Mouse (Mus musculus): Measurements from ENCODE around the gene Inka2. TPM values are rescaled to one million over a fixed set of nuclear protein-coding genes. Genes with fewer than 3 reads are reported as not detected.

Gene Inka2
- polyA plus RNA-seq (2017; shearing (Covaris generic)) = 4.8 TPM

DNA sequence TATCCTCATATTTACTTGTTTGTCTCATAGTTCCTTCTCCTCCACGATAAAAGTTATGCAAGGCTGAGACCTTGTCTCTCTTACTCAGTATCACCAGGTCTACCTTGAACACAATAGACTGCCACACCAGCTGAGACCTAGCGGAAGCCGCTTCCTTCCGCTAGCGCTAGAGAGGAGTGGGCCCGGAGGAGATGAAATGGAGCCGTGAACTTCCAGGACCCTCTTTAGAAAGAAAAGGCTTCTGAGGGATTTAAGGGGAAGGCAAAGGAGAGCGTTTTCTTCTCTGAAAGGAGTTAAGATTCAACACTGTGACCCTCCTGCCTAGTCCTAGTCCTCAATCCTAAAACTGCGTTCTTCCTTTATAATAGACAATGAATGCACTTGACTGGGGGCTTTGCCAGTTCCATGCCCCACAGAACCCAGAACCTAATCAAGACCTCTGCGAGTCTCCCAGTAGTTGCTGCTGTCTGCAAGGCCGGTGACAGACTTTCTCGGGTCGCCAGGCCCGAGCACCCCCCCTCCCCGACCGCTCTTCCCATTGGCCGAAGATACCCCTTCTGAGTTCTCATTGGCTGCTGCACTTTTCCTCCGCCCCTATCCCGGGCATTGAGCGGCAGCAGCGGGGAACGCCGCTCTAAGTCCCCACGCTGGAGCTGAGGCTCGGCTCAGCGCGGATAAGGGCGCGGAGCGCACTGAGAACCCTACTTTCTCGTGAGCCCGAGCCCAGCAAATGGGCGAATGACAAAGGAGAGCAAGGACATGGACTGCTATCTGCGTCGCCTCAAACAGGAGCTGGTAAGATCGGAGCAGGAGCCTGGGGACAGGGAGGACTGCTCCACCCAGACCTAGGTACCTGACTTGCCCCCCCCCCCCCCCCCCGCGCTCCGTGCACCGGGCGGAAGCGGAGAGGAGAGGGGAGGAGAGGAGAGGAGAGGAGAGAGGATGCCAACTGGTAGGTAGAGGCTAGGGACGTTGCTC lies at the start of gene Inka2:
Gene Inka2 (plus strand): TSS at position 569 of the 978 bp plus-strand sequence.

DNA sequence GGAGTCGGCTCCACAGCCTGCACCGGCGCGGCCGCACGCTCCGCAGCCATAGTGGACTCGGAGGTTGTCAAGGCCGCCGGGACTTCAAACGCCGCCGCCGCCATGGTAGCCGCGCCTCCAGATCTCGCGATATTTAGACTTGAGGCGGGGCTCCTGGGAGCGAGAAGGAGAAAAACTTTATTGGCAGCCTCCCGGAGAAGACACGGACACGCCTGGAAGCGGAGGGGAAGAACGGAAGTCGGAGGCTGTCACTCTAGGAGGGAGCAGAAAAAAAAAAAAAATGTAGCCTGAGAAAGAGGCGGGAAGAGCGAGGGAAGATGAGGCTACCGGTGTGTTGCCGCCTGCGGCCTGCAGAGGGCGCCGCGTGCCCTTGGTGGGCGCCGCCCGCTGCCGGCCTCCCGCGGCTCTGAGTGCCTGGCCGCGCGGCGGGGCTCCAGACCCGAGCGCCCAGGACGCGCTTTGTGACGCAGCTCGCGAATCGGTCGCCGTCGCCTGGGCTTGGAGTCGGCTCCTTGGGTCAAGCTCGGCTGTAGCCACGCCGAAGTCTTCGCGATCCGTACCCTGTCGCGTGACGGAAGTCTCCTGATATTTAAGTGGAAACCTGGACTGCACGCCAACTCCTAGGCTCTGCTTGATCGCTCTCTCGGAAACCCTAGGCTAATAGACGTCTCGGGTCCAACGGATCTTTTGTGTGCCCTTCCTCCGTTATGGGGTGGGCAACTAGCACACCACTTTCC lies 16.9 kb upstream of the Inka2 start, which contains the start of gene Ddx20:
Gene Ddx20 (minus strand): TSS at position 251 of the 737 bp plus-strand sequence.

Other genes starting within 250 kb of the Inka2 start
- 17.1 TPM for gene Ddx20, start 17.0 kb upstream of the Inka2 start, polyA plus RNA-seq (2017; shearing (Covaris generic))
- 299 TPM for gene Rap1a, start 96.7 kb downstream of the Inka2 start, polyA plus RNA-seq (2017; shearing (Covaris generic))
- not detected for gene Adora3, start 166.3 kb downstream of the Inka2 start, polyA plus RNA-seq (2017; shearing (Covaris generic))
- gene Tmigd3, start 166.3 kb downstream of the Inka2 start, polyA plus RNA-seq (2017; shearing (Covaris generic)) = 0.33 TPM
- 0.88 TPM for gene I830077J02Rik, start 228.1 kb downstream of the Inka2 start, polyA plus RNA-seq (2017; shearing (Covaris generic))